ENCODE assay signal across 15 mouse cellular contexts in the genomic region with DNA sequence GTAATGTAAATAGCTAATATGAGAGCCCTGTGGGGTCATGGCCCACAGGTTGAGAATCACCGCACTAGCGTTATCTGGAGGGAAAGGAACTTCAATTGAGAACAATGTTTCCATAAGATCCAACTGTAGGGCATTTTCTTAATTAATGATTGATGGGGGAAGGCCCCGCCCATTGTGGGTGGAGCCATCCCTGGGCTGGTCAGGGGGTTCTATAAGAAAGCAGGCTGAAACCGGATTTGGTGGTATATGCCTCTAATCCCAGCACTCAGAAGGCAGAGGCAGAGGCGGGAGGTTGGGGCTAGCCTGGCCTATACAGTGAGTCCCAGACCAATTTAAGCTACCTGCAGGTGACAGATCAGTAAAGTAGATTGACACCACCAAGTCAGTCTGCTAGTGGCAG. TPM values are rescaled to one million over a fixed set of nuclear protein-coding genes. Genes with fewer than 3 reads are reported as not detected.
DNase-seq lines count a peak whose midpoint lies in the region; ATAC-seq and TF ChIP-seq lines count a peak whose summit lies in the region.
"Had no signal": no experiment of that assay in that cellular context is flagged by ENCODE, and none has a peak within 500 bp of the region (broad histone marks: within the 10 kb centered on the region; RNA-seq: fewer than 3 reads in every experiment).

No protein-coding gene starts in this region.

- 70% methylated on average over 5 of the region's 5 CpGs for WGBS in forebrain, embryonic 10.5 days
- WGBS in forebrain, embryonic 15.5 days, result 64% methylated on average over 5 of the region's 5 CpGs
- WGBS in midbrain, embryonic 10.5 days, result 69% methylated on average over 5 of the region's 5 CpGs
- 67% methylated on average over 5 of the region's 5 CpGs for WGBS in midbrain, embryonic 11.5 days
- 60% methylated on average over 5 of the region's 5 CpGs for WGBS in liver, embryonic 12.5 days (ENCODE audit: insufficient replicate concordance)
- WGBS in stomach, postnatal 0 days, result 52% methylated on average over 5 of the region's 5 CpGs
- 62% methylated on average over 5 of the region's 5 CpGs for WGBS in lung, postnatal 0 days

- H3K27me3 ChIP-seq in forebrain, embryonic 10.5 days (ENCODE audit: poor library complexity, severe bottlenecking), result no peaks in the 10 kb centered on the region
- H3K27me3 ChIP-seq in forebrain, embryonic 15.5 days, result no peaks in the 10 kb centered on the region
- no peaks in the 10 kb centered on the region for H3K27me3 ChIP-seq in midbrain, embryonic 10.5 days (ENCODE audit: low read depth, poor library complexity, severe bottlenecking)
- no peaks in the 10 kb centered on the region for H3K27me3 ChIP-seq in midbrain, embryonic 11.5 days (ENCODE audit: control insufficient read depth, insufficient read depth, low read length)
- H3K27me3 ChIP-seq in liver, embryonic 12.5 days (replicated peaks), result no peaks in the 10 kb centered on the region; the same call in 1 of the 2 replicates
- no peaks in the 10 kb centered on the region for H3K27me3 ChIP-seq in stomach, postnatal 0 days (ENCODE audit: control insufficient read depth, insufficient read depth, low read length)
- H3K27me3 ChIP-seq in lung, postnatal 0 days (replicated peaks; ENCODE audit: insufficient read depth, low read length), result no peaks in the 10 kb centered on the region
- H3K27me3 ChIP-seq: embryonic facial prominence, embryonic 15.5 days had no signal

- no peak for TF ChIP-seq CTCF in stomach, postnatal 0 days (IDR thresholded peaks at IDR 0.05; ENCODE audit: low read depth)
- TF ChIP-seq CTCF in lung, postnatal 0 days (IDR thresholded peaks at IDR 0.05), result no peak

- no peak for TF ChIP-seq EP300 in stomach, postnatal 0 days (optimal IDR thresholded peaks at IDR 0.05)
- TF ChIP-seq EP300 in lung, postnatal 0 days (IDR thresholded peaks at IDR 0.05), result no peak

- H3K4me1 ChIP-seq in forebrain, embryonic 10.5 days, result peaks cover 37% of the 10 kb centered on the region
- peaks cover 25% of the 10 kb centered on the region for H3K4me1 ChIP-seq in forebrain, embryonic 15.5 days
- peaks cover 37% of the 10 kb centered on the region for H3K4me1 ChIP-seq in midbrain, embryonic 10.5 days
- peaks cover 21% of the 10 kb centered on the region for H3K4me1 ChIP-seq in midbrain, embryonic 11.5 days (ENCODE audit: control insufficient read depth, insufficient read depth, low read length)
- peaks cover 26% of the 10 kb centered on the region for H3K4me1 ChIP-seq in liver, embryonic 12.5 days
- no peaks in the 10 kb centered on the region for H3K4me1 ChIP-seq in stomach, postnatal 0 days (replicated peaks; ENCODE audit: control insufficient read depth, insufficient read depth)
- peaks cover 3% of the 10 kb centered on the region; the same call in 1 of the 2 replicates for H3K4me1 ChIP-seq in lung, postnatal 0 days (ENCODE audit: insufficient read depth, low read depth, low read length)

- no peak overlapping the region for H3K9ac ChIP-seq in forebrain, embryonic 15.5 days (replicated peaks)
- no peak overlapping the region for H3K9ac ChIP-seq in midbrain, embryonic 11.5 days (ENCODE audit: low read length)
- H3K9ac ChIP-seq in liver, embryonic 12.5 days, result no peak overlapping the region
- no peak overlapping the region for H3K9ac ChIP-seq in stomach, postnatal 0 days (ENCODE audit: low read length)
- no peak overlapping the region for H3K9ac ChIP-seq in lung, postnatal 0 days (replicated peaks; ENCODE audit: low read depth)
- H3K9ac ChIP-seq: embryonic facial prominence, embryonic 15.5 days had no signal

- H3K4me3 ChIP-seq in forebrain, embryonic 10.5 days, result no peak overlapping the region
- H3K4me3 ChIP-seq in forebrain, embryonic 15.5 days, result no peak overlapping the region
- no peak overlapping the region for H3K4me3 ChIP-seq in midbrain, embryonic 10.5 days
- H3K4me3 ChIP-seq in midbrain, embryonic 11.5 days (ENCODE audit: low read depth, low read length), result no peak overlapping the region
- no peak overlapping the region for H3K4me3 ChIP-seq in liver, embryonic 12.5 days
- no peak overlapping the region for H3K4me3 ChIP-seq in stomach, postnatal 0 days (ENCODE audit: low read depth, low read length)
- H3K4me3 ChIP-seq in lung, postnatal 0 days (ENCODE audit: low read depth, low read length), result no peak overlapping the region

- H3K9me3 ChIP-seq in forebrain, embryonic 10.5 days, result no peaks in the 10 kb centered on the region
- H3K9me3 ChIP-seq in forebrain, embryonic 15.5 days, result no peaks in the 10 kb centered on the region
- no peaks in the 10 kb centered on the region for H3K9me3 ChIP-seq in midbrain, embryonic 10.5 days (replicated peaks)
- H3K9me3 ChIP-seq in midbrain, embryonic 11.5 days (ENCODE audit: control insufficient read depth, low read length), result no peaks in the 10 kb centered on the region
- no peaks in the 10 kb centered on the region for H3K9me3 ChIP-seq in liver, embryonic 12.5 days (replicated peaks)
- no peaks in the 10 kb centered on the region for H3K9me3 ChIP-seq in stomach, postnatal 0 days (ENCODE audit: control insufficient read depth, low read length)
- H3K9me3 ChIP-seq in lung, postnatal 0 days (ENCODE audit: low read length), result no peaks in the 10 kb centered on the region
- H3K9me3 ChIP-seq: embryonic facial prominence, embryonic 15.5 days had no signal

- no peak for DNase-seq in forebrain, embryonic 10.5 days (ENCODE audit: extremely low spot score, low spot score)
- DNase-seq in midbrain, embryonic 10.5 days (ENCODE audit: low spot score), result no peak
- DNase-seq in midbrain, embryonic 11.5 days (ENCODE audit: low spot score, missing footprints), result no peak
- DNase-seq in stomach, postnatal 0 days (ENCODE audit: low spot score), result no peak
- no peak for DNase-seq in lung, postnatal 0 days (ENCODE audit: low spot score)
- DNase-seq: cerebellum, postnatal 10 days; lung, postnatal 36 days had no signal

- peak overlapping the region; percentile 91 for H3K27ac ChIP-seq in forebrain, embryonic 10.5 days
- no peak overlapping the region for H3K27ac ChIP-seq in forebrain, embryonic 15.5 days (replicated peaks)
- H3K27ac ChIP-seq in midbrain, embryonic 10.5 days (replicated peaks), result peak overlapping the region; percentile 97
- H3K27ac ChIP-seq in midbrain, embryonic 11.5 days (ENCODE audit: low read depth, low read length), result no peak overlapping the region
- peak overlapping the region; percentile 93 for H3K27ac ChIP-seq in liver, embryonic 12.5 days
- H3K27ac ChIP-seq in stomach, postnatal 0 days (replicated peaks), result peak overlapping the region; percentile 98; the same call in 1 of the 2 replicates
- H3K27ac ChIP-seq in lung, postnatal 0 days (ENCODE audit: low read length), result no peak overlapping the region

- no peak overlapping the region for H3K4me2 ChIP-seq in forebrain, embryonic 15.5 days (replicated peaks)
- H3K4me2 ChIP-seq in midbrain, embryonic 11.5 days, result no peak overlapping the region
- peak overlapping the region; percentile 93; the same call in 1 of the 2 replicates for H3K4me2 ChIP-seq in liver, embryonic 12.5 days
- no peak overlapping the region for H3K4me2 ChIP-seq in stomach, postnatal 0 days (replicated peaks; ENCODE audit: low read depth)
- no peak overlapping the region for H3K4me2 ChIP-seq in lung, postnatal 0 days (replicated peaks; ENCODE audit: low read depth, low read length)

- no peak for ATAC-seq in forebrain, embryonic 15.5 days (replicated peaks)
- no peak for ATAC-seq in midbrain, embryonic 11.5 days (ENCODE audit: low FRiP score)
- no peak for ATAC-seq in liver, embryonic 12.5 days
- no peak for ATAC-seq in stomach, postnatal 0 days (ENCODE audit: low FRiP score, low TSS enrichment)
- ATAC-seq in megakaryocyte-erythroid progenitor cell, adult 5-6 weeks (replicated peaks; ENCODE audit: low FRiP score, low TSS enrichment, poor library complexity, severe bottlenecking), result no peak
- no peak for ATAC-seq in lung, postnatal 0 days
- ATAC-seq: inflammation-experienced regulatory T-cells, adult 6 months had no signal

- H3K36me3 ChIP-seq in forebrain, embryonic 10.5 days (replicated peaks), result peaks cover 21% of the 10 kb centered on the region
- H3K36me3 ChIP-seq in forebrain, embryonic 15.5 days, result peaks cover 15% of the 10 kb centered on the region
- peaks cover 20% of the 10 kb centered on the region for H3K36me3 ChIP-seq in midbrain, embryonic 10.5 days
- H3K36me3 ChIP-seq in midbrain, embryonic 11.5 days (ENCODE audit: control insufficient read depth, insufficient read depth, low read length), result no peaks in the 10 kb centered on the region
- peaks cover 24% of the 10 kb centered on the region for H3K36me3 ChIP-seq in liver, embryonic 12.5 days
- H3K36me3 ChIP-seq in stomach, postnatal 0 days (ENCODE audit: control insufficient read depth, insufficient read depth, low read length), result peaks cover 8% of the 10 kb centered on the region; the same call in 1 of the 2 replicates
- 0 out of 2 replicates have a peak, but pooled peaks cover 4% of the 10 kb centered on the region for H3K36me3 ChIP-seq in lung, postnatal 0 days (ENCODE audit: insufficient read depth, low read length)

RNA-seq across cellular contexts. Expression of a gene that starts 1.2 kb away (rescaled TPM):
- polyA plus RNA-seq in forebrain, embryonic 10.5 days (2016; fragmentation: Nextera tagmentation; extraction: Ambion mirVana), result 2.9 and 4.9 TPM in 2 replicates
- 7.8 and 9.0 TPM in 2 replicates for polyA plus RNA-seq in forebrain, embryonic 15.5 days (2015; fragmentation: Nextera tagmentation; extraction: Ambion mirVana)
- polyA plus RNA-seq in midbrain, embryonic 10.5 days (2016; fragmentation: Nextera tagmentation; extraction: Ambion mirVana), result 4.8 and 5.5 TPM in 2 replicates
- 3.3 TPM in 2 replicates for polyA plus RNA-seq in midbrain, embryonic 11.5 days (2014; fragmentation: Nextera tagmentation; extraction: Ambion mirVana)
- polyA plus RNA-seq in liver, embryonic 12.5 days (2016; fragmentation: Nextera tagmentation; extraction: Ambion mirVana), result 2.9 and 3.3 TPM in 2 replicates
- polyA plus RNA-seq in stomach, postnatal 0 days (2015; fragmentation: Nextera tagmentation; extraction: Ambion mirVana), result 5.5 and 6.0 TPM in 2 replicates
- 1.6 and 2.0 TPM in 2 replicates for total RNA-seq in megakaryocyte-erythroid progenitor cell, adult 5-6 weeks (2014; fragmentation: Nextera tagmentation)
- total RNA-seq in megakaryocyte-erythroid progenitor cell, adult 5-6 weeks (2017), result 0.23 and 0.80 TPM in 2 replicates
- polyA plus RNA-seq in lung, postnatal 0 days (2015; fragmentation: Nextera tagmentation; extraction: Ambion mirVana), result 6.7 and 6.8 TPM in 2 replicates

RNA-seq across cellular contexts. Expression of a gene that starts 9.8 kb away (rescaled TPM):
- polyA plus RNA-seq in forebrain, embryonic 10.5 days (2016; fragmentation: Nextera tagmentation; extraction: Ambion mirVana), result not detected in 2 replicates
- polyA plus RNA-seq in forebrain, embryonic 15.5 days (2015; fragmentation: Nextera tagmentation; extraction: Ambion mirVana), result not detected in 2 replicates
- not detected in 2 replicates for polyA plus RNA-seq in midbrain, embryonic 10.5 days (2016; fragmentation: Nextera tagmentation; extraction: Ambion mirVana)
- polyA plus RNA-seq in midbrain, embryonic 11.5 days (2014; fragmentation: Nextera tagmentation; extraction: Ambion mirVana), result not detected in 2 replicates
- polyA plus RNA-seq in liver, embryonic 12.5 days (2016; fragmentation: Nextera tagmentation; extraction: Ambion mirVana), result not detected in 2 replicates
- polyA plus RNA-seq in stomach, postnatal 0 days (2015; fragmentation: Nextera tagmentation; extraction: Ambion mirVana), result not detected in 2 replicates
- not detected in 2 replicates for total RNA-seq in megakaryocyte-erythroid progenitor cell, adult 5-6 weeks (2014; fragmentation: Nextera tagmentation)
- total RNA-seq in megakaryocyte-erythroid progenitor cell, adult 5-6 weeks (2017), result not detected in 2 replicates
- not detected in 2 replicates for polyA plus RNA-seq in lung, postnatal 0 days (2015; fragmentation: Nextera tagmentation; extraction: Ambion mirVana)
- total RNA-seq: left cerebral cortex, postnatal 14 days had no signal
- polyA plus RNA-seq: C2C12; embryonic facial prominence, embryonic 15.5 days; inflammation-experienced regulatory T-cells, adult 6 months; stomach, embryonic 14.5 days had no signal

RNA-seq across cellular contexts. Expression of a gene that starts 37.9 kb away (rescaled TPM):
- polyA plus RNA-seq in forebrain, embryonic 10.5 days (2016; fragmentation: Nextera tagmentation; extraction: Ambion mirVana), result 74.6 and 78.3 TPM in 2 replicates
- polyA plus RNA-seq in forebrain, embryonic 15.5 days (2015; fragmentation: Nextera tagmentation; extraction: Ambion mirVana), result 57.6 and 58.7 TPM in 2 replicates
- 75.4 and 77.1 TPM in 2 replicates for polyA plus RNA-seq in midbrain, embryonic 10.5 days (2016; fragmentation: Nextera tagmentation; extraction: Ambion mirVana)
- polyA plus RNA-seq in midbrain, embryonic 11.5 days (2014; fragmentation: Nextera tagmentation; extraction: Ambion mirVana), result 49.6 and 55.2 TPM in 2 replicates
- 39.9 and 40.4 TPM in 2 replicates for polyA plus RNA-seq in liver, embryonic 12.5 days (2016; fragmentation: Nextera tagmentation; extraction: Ambion mirVana)
- polyA plus RNA-seq in stomach, postnatal 0 days (2015; fragmentation: Nextera tagmentation; extraction: Ambion mirVana), result 10.4 and 11.2 TPM in 2 replicates
- total RNA-seq in megakaryocyte-erythroid progenitor cell, adult 5-6 weeks (2014; fragmentation: Nextera tagmentation), result 46.6 and 48.1 TPM in 2 replicates
- 38.6 and 45.5 TPM in 2 replicates for total RNA-seq in megakaryocyte-erythroid progenitor cell, adult 5-6 weeks (2017)
- 12.8 and 16.9 TPM in 2 replicates for polyA plus RNA-seq in lung, postnatal 0 days (2015; fragmentation: Nextera tagmentation; extraction: Ambion mirVana)

RNA-seq across cellular contexts. Expression of a gene that starts 38.2 kb away (rescaled TPM):
- 102 and 106 TPM in 2 replicates for polyA plus RNA-seq in forebrain, embryonic 10.5 days (2016; fragmentation: Nextera tagmentation; extraction: Ambion mirVana)
- 87.4 and 94.1 TPM in 2 replicates for polyA plus RNA-seq in forebrain, embryonic 15.5 days (2015; fragmentation: Nextera tagmentation; extraction: Ambion mirVana)
- 109 and 111 TPM in 2 replicates for polyA plus RNA-seq in midbrain, embryonic 10.5 days (2016; fragmentation: Nextera tagmentation; extraction: Ambion mirVana)
- 117 and 121 TPM in 2 replicates for polyA plus RNA-seq in midbrain, embryonic 11.5 days (2014; fragmentation: Nextera tagmentation; extraction: Ambion mirVana)
- polyA plus RNA-seq in liver, embryonic 12.5 days (2016; fragmentation: Nextera tagmentation; extraction: Ambion mirVana), result 109 and 112 TPM in 2 replicates
- polyA plus RNA-seq in stomach, postnatal 0 days (2015; fragmentation: Nextera tagmentation; extraction: Ambion mirVana), result 154 and 166 TPM in 2 replicates
- total RNA-seq in megakaryocyte-erythroid progenitor cell, adult 5-6 weeks (2014; fragmentation: Nextera tagmentation), result 80.5 and 81.0 TPM in 2 replicates
- total RNA-seq in megakaryocyte-erythroid progenitor cell, adult 5-6 weeks (2017), result 63.1 and 68.9 TPM in 2 replicates
- polyA plus RNA-seq in lung, postnatal 0 days (2015; fragmentation: Nextera tagmentation; extraction: Ambion mirVana), result 197 and 225 TPM in 2 replicates

Comparison
In these comparisons a context has a peak if more than half of its experiments do, and no peak if none do; other contexts are left out.
1. H3K27ac ChIP-seq: peak in forebrain, embryonic 10.5 days (single experiment), midbrain, embryonic 10.5 days (single experiment), liver, embryonic 12.5 days (single experiment) and stomach, postnatal 0 days (single experiment); none in forebrain, embryonic 15.5 days (single experiment), midbrain, embryonic 11.5 days (single experiment) and lung, postnatal 0 days (single experiment).